In genomic region chr3:55064396-55064795, GRCm38 (mm10) we compare ENCODE assay signal across 8 mouse cellular contexts. TPM values are rescaled to one million over a fixed set of nuclear protein-coding genes. Genes with fewer than 3 reads are reported as not detected.
DNase-seq lines count a peak whose midpoint lies in the region; ATAC-seq and TF ChIP-seq lines count a peak whose summit lies in the region.

No protein-coding gene starts in this region.

- no peaks in the 10 kb centered on the region for H3K4me1 ChIP-seq in embryonic fibroblast, embryonic 13.5 days (ENCODE audit: control insufficient read depth, insufficient read depth, low read length)

- H3K27ac ChIP-seq in embryonic fibroblast, embryonic 13.5 days (ENCODE audit: insufficient read depth, low read length): no peak overlapping the region

- no peak for ATAC-seq in monocyte, adult 5-6 weeks (replicated peaks; ENCODE audit: insufficient number of reproducible peaks, low FRiP score, low TSS enrichment, poor library complexity, severe bottlenecking)

- no peak overlapping the region for H3K4me3 ChIP-seq in embryonic fibroblast, embryonic 13.5 days (ENCODE audit: insufficient read depth, low read length)

- no peak for TF ChIP-seq POLR2A in embryonic fibroblast, embryonic 13.5 days (IDR thresholded peaks at IDR 0.05; ENCODE audit: low read depth, low read length)

- DNase-seq in MN1 (ENCODE audit: low spot score): peak; percentile 71
- peak; percentile 28 to 43 for DNase-seq in adrenal gland, postnatal 4 days (ENCODE audit: low spot score in 2 of 2)
- DNase-seq in heart, postnatal 25 days (ENCODE audit: low spot score): peak; percentile 17
- DNase-seq in layer of hippocampus, adult 9-11 months: peak; percentile 50
- peak; percentile 82 for DNase-seq in lung, postnatal 14 days
- DNase-seq in right cerebral cortex, postnatal 36 days (ENCODE audit: low spot score in 2 of 2): peak; percentile 35 to 52

- peak; percentile 98 for TF ChIP-seq CTCF in embryonic fibroblast, embryonic 13.5 days (IDR thresholded peaks at IDR 0.05; ENCODE audit: borderline replicate concordance, insufficient read depth, low read length)

- intact Hi-C loops in heart, postnatal 25 days (cut with DNase I): loop anchor here (2.0 to 5.0 kb wide), 3 partner anchors 42 to 327 kb away; partner anchors contain the start of genes Alg5 and Exosc8

RNA-seq across cellular contexts. Expression of gene Ccna1, which starts 9.1 kb away (rescaled TPM):
- under 1 TPM; 0.67 to 0.79 TPM for total RNA-seq in adrenal gland, postnatal 4 days (2021)
- polyA plus RNA-seq in embryonic fibroblast, embryonic 13.5 days (2011; ENCODE audit: insufficient read length, low read depth, missing spikeins): 0.70 TPM in 1 of 2 replicates, not detected in the other
- total RNA-seq in heart, postnatal 25 days (2021): not detected
- not detected in 3 replicates for total RNA-seq in monocyte, adult 5-6 weeks (2017)

RNA-seq across cellular contexts. Expression of gene Spg20, which starts 47.5 kb away (rescaled TPM):
- 10 to 100 TPM; 55.2 to 55.3 TPM for total RNA-seq in adrenal gland, postnatal 4 days (2021)
- 63.0 and 70.3 TPM in 2 replicates for polyA plus RNA-seq in embryonic fibroblast, embryonic 13.5 days (2011; ENCODE audit: insufficient read length, low read depth, missing spikeins)
- total RNA-seq in heart, postnatal 25 days (2021): 10 to 100 TPM; 33.4 to 42.2 TPM
- total RNA-seq in monocyte, adult 5-6 weeks (2017): 11.2 to 19.3 TPM (median 12.6 TPM) in 3 replicates

Comparison
In these comparisons a context has a peak if more than half of its experiments do, and no peak if none do; other contexts are left out.
1. DNase-seq: peak in every context shown above with its lines; median percentile 82 in lung, postnatal 14 days; 71 in MN1; 50 in layer of hippocampus, adult 9-11 months; 44 in right cerebral cortex, postnatal 36 days; 36 in adrenal gland, postnatal 4 days; 17 in heart, postnatal 25 days.